Mouse (Mus musculus): ENCODE data around the gene Gm4779. TPM values are rescaled to one million over a fixed set of nuclear protein-coding genes. Genes with fewer than 3 reads are reported as not detected.

The Gm4779 gene
- polyA plus RNA-seq, 1 experiment from 2014 or later: not detected

GRCm38 (mm10) chrX:101754478-101754877 is 39.7 kb downstream of the Gm4779 start:
- no peaks in the 10 kb centered on the region for H3K4me1 ChIP-seq (replicated peaks; ENCODE audit: control insufficient read depth, insufficient read depth)
- no peaks in the 10 kb centered on the region for H3K9me3 ChIP-seq (ENCODE audit: control insufficient read depth, low read length)
- H3K27me3 ChIP-seq (ENCODE audit: control insufficient read depth, insufficient read depth, low read length): no peaks in the 10 kb centered on the region
- no peak overlapping the region for H3K4me3 ChIP-seq (ENCODE audit: low read depth, low read length)
- H3K36me3 ChIP-seq (ENCODE audit: control insufficient read depth, insufficient read depth, low read length): no peaks in the 10 kb centered on the region
- no peak for DNase-seq (ENCODE audit: low spot score)
- H3K27ac ChIP-seq (replicated peaks): no peak overlapping the region
- no peak overlapping the region for H3K9ac ChIP-seq (ENCODE audit: low read length)
- WGBS: 59% methylated on average over 5 of the region's 5 CpGs
- H3K4me2 ChIP-seq (replicated peaks; ENCODE audit: low read depth): no peak overlapping the region
- no peak for ATAC-seq (ENCODE audit: low FRiP score, low TSS enrichment)
- no peak for TF ChIP-seq CTCF (IDR thresholded peaks at IDR 0.05; ENCODE audit: low read depth)

DNA sequence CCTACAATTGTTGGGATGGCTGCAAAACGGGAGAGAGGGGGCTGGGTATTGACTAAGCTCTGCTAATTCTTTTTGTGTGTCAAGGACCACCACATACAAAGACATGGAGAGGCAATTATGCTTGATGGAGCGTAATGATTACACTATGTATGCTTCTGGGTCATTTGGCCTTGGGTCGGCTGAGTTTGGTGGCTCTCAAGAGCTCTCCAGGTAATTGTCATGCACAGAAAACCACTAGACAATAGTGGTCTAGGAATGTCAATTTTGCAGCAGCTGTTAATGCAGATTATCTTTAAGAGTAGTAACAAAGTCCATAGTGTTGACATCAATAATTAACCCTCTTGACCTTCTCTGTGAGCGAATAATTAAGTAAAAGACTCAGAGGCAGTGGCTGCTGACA is 44.1 kb downstream of the Gm4779 start:
- ATAC-seq (ENCODE audit: low FRiP score, low TSS enrichment): no peak
- WGBS: 69% methylated on average over 4 of the region's 4 CpGs
- H3K9ac ChIP-seq (ENCODE audit: low read length): no peak overlapping the region
- no peaks in the 10 kb centered on the region for H3K9me3 ChIP-seq (ENCODE audit: control insufficient read depth, low read length)
- H3K4me1 ChIP-seq (replicated peaks; ENCODE audit: control insufficient read depth, insufficient read depth): no peaks in the 10 kb centered on the region
- H3K4me2 ChIP-seq (replicated peaks; ENCODE audit: low read depth): no peak overlapping the region
- H3K27me3 ChIP-seq (ENCODE audit: control insufficient read depth, insufficient read depth, low read length): no peaks in the 10 kb centered on the region
- no peak overlapping the region for H3K27ac ChIP-seq (replicated peaks)
- no peak for DNase-seq (ENCODE audit: low spot score)
- TF ChIP-seq CTCF (IDR thresholded peaks at IDR 0.05; ENCODE audit: low read depth) (no peak), EP300 (optimal IDR thresholded peaks at IDR 0.05) (no peak)
- no peak overlapping the region for H3K4me3 ChIP-seq (ENCODE audit: low read depth, low read length)
- no peaks in the 10 kb centered on the region for H3K36me3 ChIP-seq (ENCODE audit: control insufficient read depth, insufficient read depth, low read length)

DNA sequence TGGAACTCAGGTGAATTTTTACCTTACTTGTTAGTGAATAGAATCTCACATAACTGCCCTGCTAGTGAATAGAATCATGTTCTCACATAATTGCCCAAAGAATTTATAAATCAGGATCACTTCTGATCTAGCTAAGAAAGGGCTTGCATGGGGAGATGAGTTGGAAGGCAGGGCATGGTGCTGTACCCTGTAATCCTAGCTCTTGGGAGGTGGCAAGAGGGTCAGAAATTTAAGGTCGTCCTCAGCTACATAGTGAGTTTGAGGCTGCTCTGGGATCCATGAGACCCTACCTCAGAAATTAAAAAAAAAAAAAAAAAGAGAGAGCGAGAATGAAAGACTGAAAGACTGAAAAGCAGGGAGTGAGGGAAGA is 53.2 kb downstream of the Gm4779 start:
- Histone ChIP-seq H3K36me3 (ENCODE audit: control insufficient read depth, insufficient read depth, low read length) (no peaks in the 10 kb centered on the region), H3K4me2 (replicated peaks; ENCODE audit: low read depth) (no peak overlapping the region), H3K9me3 (ENCODE audit: control insufficient read depth, low read length) (no peaks in the 10 kb centered on the region), H3K27me3 (ENCODE audit: control insufficient read depth, insufficient read depth, low read length) (no peaks in the 10 kb centered on the region), H3K9ac (ENCODE audit: low read length) (no peak overlapping the region), H3K4me1 (replicated peaks; ENCODE audit: control insufficient read depth, insufficient read depth) (no peaks in the 10 kb centered on the region), H3K4me3 (ENCODE audit: low read depth, low read length) (no peak overlapping the region), H3K27ac (replicated peaks) (no peak overlapping the region)
- ATAC-seq (ENCODE audit: low FRiP score, low TSS enrichment) (no peak), DNase-seq (ENCODE audit: low spot score) (no peak)
- TF ChIP-seq EP300 (optimal IDR thresholded peaks at IDR 0.05): no peak
- TF ChIP-seq CTCF (IDR thresholded peaks at IDR 0.05; ENCODE audit: low read depth): no peak
- WGBS: 60% methylated on average over 1 of the region's 2 CpGs

- DNase-seq (ENCODE audit: low spot score): no peak
These were observed 53.7 kb downstream of the Gm4779 start for GRCm38 (mm10) chrX:101740335-101741063.

More at GRCm38 (mm10) chrX:101740335-101741063, 53.7 kb downstream of the Gm4779 start:
- no peak overlapping the region for H3K4me3 ChIP-seq (ENCODE audit: low read depth, low read length)
- H3K9ac ChIP-seq (ENCODE audit: low read length): no peak overlapping the region
- H3K27ac ChIP-seq (replicated peaks): no peak overlapping the region
- no peaks in the 10 kb centered on the region for H3K9me3 ChIP-seq (ENCODE audit: control insufficient read depth, low read length)
- 53% methylated on average over 6 of the region's 6 CpGs for WGBS
- TF ChIP-seq CTCF (IDR thresholded peaks at IDR 0.05; ENCODE audit: low read depth): no peak
- no peak for TF ChIP-seq EP300 (optimal IDR thresholded peaks at IDR 0.05)
- no peak for ATAC-seq (ENCODE audit: low FRiP score, low TSS enrichment)
- no peaks in the 10 kb centered on the region for H3K4me1 ChIP-seq (replicated peaks; ENCODE audit: control insufficient read depth, insufficient read depth)
- no peaks in the 10 kb centered on the region for H3K36me3 ChIP-seq (ENCODE audit: control insufficient read depth, insufficient read depth, low read length)
- H3K4me2 ChIP-seq (replicated peaks; ENCODE audit: low read depth): no peak overlapping the region
- no peaks in the 10 kb centered on the region for H3K27me3 ChIP-seq (ENCODE audit: control insufficient read depth, insufficient read depth, low read length)

Other genes starting within 250 kb of the Gm4779 start
- 41.1 and 48.2 TPM in 2 replicates for gene Ogt, start 154.4 kb downstream of the Gm4779 start, polyA plus RNA-seq (2015; fragmentation: Nextera tagmentation; extraction: Ambion mirVana)
- 0.29 and 0.48 TPM in 2 replicates for gene Cxcr3, start 60.2 kb downstream of the Gm4779 start, polyA plus RNA-seq (2015; fragmentation: Nextera tagmentation; extraction: Ambion mirVana)
- not detected in 2 replicates for gene 8030474K03Rik, start 233 bp upstream of the Gm4779 start, polyA plus RNA-seq (2015; fragmentation: Nextera tagmentation; extraction: Ambion mirVana)
- gene Nhsl2, start 55.0 kb upstream of the Gm4779 start, polyA plus RNA-seq (2015; fragmentation: Nextera tagmentation; extraction: Ambion mirVana): 2.2 TPM in 2 replicates